Mouse (Mus musculus) Patski (cell line): Measurements from ENCODE around the gene Hist2h2aa1. TPM values are rescaled to one million over a fixed set of nuclear protein-coding genes. Genes with fewer than 3 reads are reported as not detected.
"Not testable (repeated sequence)": the region's sequence is repeated elsewhere in the genome, so short reads cannot be mapped to it uniquely, and the experiment has no call there.

ENCODE experiments used
- ATAC-seq: fragments of 100-300 bp; one replicate; pipeline ENCODE4 v1.8.0; 2021
- CTCF ChIA-PET: fragments of 350-600 bp; sonication (Branson Sonifier 250); formaldehyde crosslinking; loops from one replicate; lab custom pipeline; 2022; ENCODE audit warnings: inconsistent platforms; lab: Charles Lee
- POLR2A ChIA-PET: fragments of 350-600 bp; sonication (Branson Sonifier 250); formaldehyde crosslinking; loops from one replicate; lab custom pipeline; 2022; ENCODE audit warnings: antibody characterized with exemption, inconsistent platforms; lab: Charles Lee
- DNase-seq: peaks from one replicate; pipeline ENCODE4 v3.0.0-alpha.2; 2011; ENCODE audit warnings: low read depth, low spot score
- H3K27me3 ChIP-seq: fragments of 371-371 bp; one replicate; pipeline ENCODE4 v1.5.1; 2021
- CTCF ChIP-seq: fragments of 100-300 bp; IDR thresholded peaks from one replicate; pipeline ENCODE4 v1.5.1; 2021
- in situ Hi-C: fragments of 300-500 bp; cut with MboI; formaldehyde crosslinking; loops from 3 replicates; pipeline ENCODE4 v1.11.1; 2018; ENCODE audit warnings: low pct_unique_long_range_greater_than_20kb, mixed read lengths
- polyA plus RNA-seq: library from polyadenylated mRNA; unstranded; gene quantifications from one replicate; pipeline ENCODE4 v1.2.3, GENCODE M21; 2021

Gene Hist2h2aa1
- polyA plus RNA-seq, 1 experiment from 2014 or later = 8.0 TPM

GRCm38 (mm10) chr3:96209242-96209641, 36.1 kb upstream of the Hist2h2aa1 start:
- H3K27me3 ChIP-seq = no peaks in the 10 kb centered on the region
- ATAC-seq = no peak
- CTCF ChIA-PET = interaction anchor here (1.1 to 8.2 kb wide), 8 partner anchors 10 to 143 kb away, joined by 4 to 60 read pairs (median 4); partner anchors contain the start of genes Bola1 and Hist2h2ab
- TF ChIP-seq CTCF = peak; percentile 65
- in situ Hi-C loops = no loop called here
- POLR2A ChIA-PET = interaction anchor here (0.6 to 3.7 kb wide), 6 partner anchors 10 to 53 kb away, joined by 3 to 28 read pairs (median 3); partner anchors contain the start of genes Bola1, Hist2h2ab, Hist2h2ac and Hist2h2be
- DNase-seq = no peak

GRCm38 (mm10) chr3:96219191-96219641, 26.1 kb upstream of the Hist2h2aa1 start:
- no peak for TF ChIP-seq CTCF
- no peaks in the 10 kb centered on the region for H3K27me3 ChIP-seq
- POLR2A ChIA-PET = interaction anchor here (0.8 to 5.6 kb wide), 15 partner anchors 10 to 161 kb away, joined by 3 to 56 read pairs (median 8); partner anchors contain the start of genes Hist2h2aa1, Hist2h2bb, Hist2h3b and Hist2h4
- CTCF ChIA-PET = interaction anchor here (0.8 to 3.8 kb wide), 23 partner anchors 9 to 256 kb away, joined by 3 to 28 read pairs (median 5); partner anchors contain the start of genes Hist2h2bb and Hist2h4
- in situ Hi-C loops = loop anchor here (10.0 kb wide), 1 partner anchor 154 kb away; no protein-coding TSS in a partner anchor
- ATAC-seq = no peak
- no peak for DNase-seq

DNA sequence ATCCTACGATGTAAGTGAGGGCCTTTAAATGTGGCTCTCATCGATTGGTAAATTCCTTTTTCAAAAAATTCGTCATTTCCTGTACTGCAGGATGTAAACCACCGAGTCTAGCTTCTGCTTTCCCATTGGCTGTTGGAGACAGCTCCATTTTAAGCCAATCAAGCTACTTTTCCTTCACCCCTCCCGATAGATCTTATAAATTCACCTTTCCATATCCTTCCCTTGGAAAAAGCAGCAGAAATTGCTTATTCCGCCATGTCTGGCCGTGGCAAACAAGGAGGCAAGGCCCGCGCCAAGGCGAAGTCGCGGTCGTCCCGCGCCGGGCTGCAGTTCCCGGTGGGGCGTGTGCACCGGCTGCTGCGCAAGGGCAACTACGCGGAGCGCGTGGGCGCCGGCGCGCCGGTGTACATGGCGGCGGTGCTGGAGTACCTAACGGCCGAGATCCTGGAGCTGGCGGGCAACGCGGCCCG, 25.6 kb upstream of the Hist2h2aa1 start, which contains the start of the genes Bola1 and Hist2h2ab:
Gene Bola1 (minus strand): TSS at position 49 of the 470 bp plus-strand sequence.
Gene Hist2h2ab (plus strand): TSS at position 205 of the 470 bp plus-strand sequence.
- ATAC-seq (peak; percentile 56), DNase-seq (peak; percentile 87)
- no peaks in the 10 kb centered on the region for H3K27me3 ChIP-seq
- TF ChIP-seq CTCF = no peak
- in situ Hi-C loops = loop anchor here (5.0 to 10.0 kb wide), 2 partner anchors 48 to 155 kb away; partner anchors contain the start of genes Hist2h2bb and Hist2h3b
- ChIA-PET CTCF (interaction anchor here (0.8 to 3.8 kb wide), 23 partner anchors 8 to 256 kb away, joined by 3 to 28 read pairs (median 5); partner anchors contain the start of genes Hist2h2bb and Hist2h4), POLR2A (interaction anchor here (0.8 to 5.6 kb wide), 17 partner anchors 10 to 162 kb away, joined by 3 to 56 read pairs (median 8); partner anchors contain the start of genes Hist2h2aa1, Hist2h2bb, Hist2h3b and Hist2h4)

DNA sequence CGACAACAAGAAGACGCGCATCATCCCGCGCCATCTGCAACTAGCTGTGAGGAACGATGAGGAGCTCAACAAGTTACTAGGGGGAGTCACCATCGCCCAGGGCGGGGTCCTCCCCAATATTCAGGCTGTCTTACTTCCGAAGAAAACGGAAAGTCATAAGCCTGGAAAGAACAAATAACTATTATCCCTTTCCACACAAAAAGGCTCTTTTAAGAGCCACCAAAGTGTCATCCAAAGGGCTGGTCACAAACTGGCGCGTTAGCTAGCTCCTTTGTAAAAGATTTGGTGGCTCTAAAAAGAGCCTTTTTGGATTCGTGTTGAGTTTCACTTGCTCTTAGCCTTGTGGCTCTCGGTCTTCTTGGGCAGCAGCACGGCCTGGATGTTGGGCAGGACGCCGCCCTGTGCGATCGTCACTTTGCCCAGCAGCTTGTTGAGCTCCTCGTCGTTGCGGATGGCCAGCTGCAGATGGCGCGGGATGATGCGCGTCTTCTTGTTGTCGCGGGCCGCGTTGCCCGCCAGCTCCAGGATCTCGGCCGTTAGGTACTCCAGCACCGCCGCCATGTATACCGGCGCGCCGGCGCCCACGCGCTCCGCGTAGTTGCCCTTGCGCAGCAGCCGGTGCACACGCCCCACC, 25.0 kb upstream of the Hist2h2aa1 start:
- peak; percentile 2 for ATAC-seq
- in situ Hi-C loops = loop anchor here (5.0 kb wide), 1 partner anchor 47 kb away; the partner anchor contains the start of genes Hist2h2bb and Hist2h3b
- CTCF ChIA-PET = interaction anchor here (0.9 to 3.8 kb wide), 19 partner anchors 11 to 257 kb away, joined by 3 to 28 read pairs (median 8); partner anchors contain the start of genes Hist2h2bb and Hist2h4
- POLR2A ChIA-PET = interaction anchor here (0.8 to 5.6 kb wide), 16 partner anchors 9 to 162 kb away, joined by 3 to 56 read pairs (median 8); partner anchors contain the start of genes Hist2h2aa1, Hist2h2bb, Hist2h3b and Hist2h4
- DNase-seq, H3K27me3 ChIP-seq: not testable (repeated sequence)

DNA sequence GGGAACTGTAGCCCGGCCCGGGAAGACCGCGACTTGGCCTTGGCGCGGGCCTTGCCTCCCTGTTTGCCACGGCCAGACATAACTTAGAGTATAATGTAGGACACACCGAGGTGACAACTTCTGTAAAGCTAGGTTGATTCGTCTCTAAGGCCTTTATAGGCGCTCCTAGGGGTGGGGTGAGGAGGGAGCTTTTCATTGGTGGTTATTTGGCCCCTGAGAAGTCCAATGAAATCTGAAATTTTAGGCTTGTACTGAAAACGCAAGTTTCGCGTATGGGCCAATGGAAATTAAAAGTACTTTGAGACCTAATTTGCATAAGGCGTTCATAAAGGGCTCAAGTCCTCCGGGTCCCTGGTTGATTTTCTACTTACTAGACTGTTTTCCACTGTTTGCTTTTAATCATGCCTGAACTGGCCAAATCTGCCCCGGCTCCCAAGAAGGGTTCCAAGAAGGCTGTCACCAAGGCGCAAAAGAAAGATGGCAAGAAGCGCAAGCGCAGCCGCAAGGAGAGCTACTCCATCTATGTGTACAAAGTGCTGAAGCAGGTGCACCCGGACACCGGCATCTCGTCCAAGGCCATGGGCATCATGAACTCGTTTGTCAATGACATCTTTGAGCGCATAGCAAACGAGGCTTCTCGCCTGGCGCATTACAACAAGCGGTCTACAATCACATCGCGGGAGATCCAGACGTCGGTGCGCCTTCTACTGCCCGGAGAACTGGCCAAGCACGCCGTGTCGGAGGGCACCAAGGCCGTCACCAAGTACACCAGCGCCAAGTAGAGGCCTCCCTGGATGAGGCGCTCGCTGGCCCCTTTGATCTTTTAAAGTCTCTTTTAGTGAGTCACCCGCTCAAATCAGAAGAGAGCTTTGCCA, 24.3 kb upstream of the Hist2h2aa1 start, which contains the start of the genes Hist2h2ac and Hist2h2be:
Gene Hist2h2ac (minus strand): TSS at position 116 of the 875 bp plus-strand sequence.
Gene Hist2h2be (plus strand): TSS at position 355 of the 875 bp plus-strand sequence.
- CTCF ChIA-PET = interaction anchor here (1.1 to 3.8 kb wide), 9 partner anchors 9 to 155 kb away, joined by 3 to 23 read pairs (median 5); no protein-coding TSS in a partner anchor
- POLR2A ChIA-PET = interaction anchor here (0.7 to 5.6 kb wide), 14 partner anchors 9 to 163 kb away, joined by 3 to 56 read pairs (median 7); partner anchors contain the start of genes Hist2h2aa1, Hist2h2bb, Hist2h3b and Mtmr11
- in situ Hi-C loops = loop anchor here (5.0 kb wide), 1 partner anchor 46 kb away; the partner anchor contains the start of genes Hist2h2bb and Hist2h3b

GRCm38 (mm10) chr3:96221640-96222038, 23.7 kb upstream of the Hist2h2aa1 start:
- no peaks in the 10 kb centered on the region for H3K27me3 ChIP-seq
- DNase-seq = no peak
- ChIA-PET CTCF (interaction anchor here (1.3 to 3.8 kb wide), 6 partner anchors 8 to 155 kb away, joined by 3 to 23 read pairs (median 5); no protein-coding TSS in a partner anchor), POLR2A (interaction anchor here (0.7 to 5.6 kb wide), 12 partner anchors 12 to 164 kb away, joined by 3 to 56 read pairs (median 10); partner anchors contain the start of genes Hist2h2aa1, Hist2h2bb, Hist2h3b and Mtmr11)
- in situ Hi-C loops = loop anchor here (5.0 kb wide), 1 partner anchor 46 kb away; the partner anchor contains the start of genes Hist2h2bb and Hist2h3b
- no peak for TF ChIP-seq CTCF
- ATAC-seq = no peak

More for the DNA sequence above, 24.3 kb upstream of the Hist2h2aa1 start, which contains the start of the genes Hist2h2ac and Hist2h2be:
- DNase-seq = peak; percentile 98
- H3K27me3 ChIP-seq = no peaks in the 10 kb centered on the region
- no peak for TF ChIP-seq CTCF
- peak; percentile 83 for ATAC-seq

DNA sequence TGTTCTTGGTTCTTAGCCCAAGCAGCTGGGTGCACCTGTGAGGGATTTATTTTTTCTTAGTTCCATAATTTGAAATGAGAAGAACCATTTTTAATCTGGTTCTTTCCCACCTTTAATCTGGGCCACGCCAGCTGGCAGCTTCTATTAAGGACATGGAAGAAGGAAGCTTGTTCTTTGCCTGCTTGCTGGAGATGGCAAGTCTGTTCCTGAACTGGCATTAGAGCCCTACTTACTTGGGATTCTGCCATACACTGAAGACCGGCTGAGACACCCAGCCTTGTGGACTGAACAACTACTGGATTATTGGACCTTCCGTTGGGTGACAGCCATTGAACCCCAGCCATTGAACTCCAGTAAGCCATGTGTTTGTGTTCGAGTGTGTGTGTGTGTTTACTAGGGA, 22.5 kb upstream of the Hist2h2aa1 start:
- CTCF ChIA-PET = interaction anchor here (0.6 to 1.7 kb wide), 8 partner anchors 11 to 234 kb away, joined by 3 to 5 read pairs (median 4); partner anchors contain the start of gene Hist2h4
- ATAC-seq (no peak), DNase-seq (no peak)
- TF ChIP-seq CTCF = no peak
- POLR2A ChIA-PET = interaction anchor here (1.1 to 5.6 kb wide), 3 partner anchors 13 to 46 kb away, joined by 4 to 54 read pairs (median 35); partner anchors contain the start of genes Hist2h2bb and Hist2h3b
- in situ Hi-C loops = loop anchor here (5.0 kb wide), 1 partner anchor 45 kb away; the partner anchor contains the start of genes Hist2h2bb and Hist2h3b
- no peaks in the 10 kb centered on the region for H3K27me3 ChIP-seq

- no peak for TF ChIP-seq CTCF
- H3K27me3 ChIP-seq = no peaks in the 10 kb centered on the region
- CTCF ChIA-PET = interaction anchor here (2.0 to 2.1 kb wide), 2 partner anchors 11 to 12 kb away, joined by 6 to 9 read pairs; no protein-coding TSS in a partner anchor
- in situ Hi-C loops = no loop called here
- ATAC-seq (no peak), DNase-seq (no peak)
- POLR2A ChIA-PET = no interaction called here
Measured at GRCm38 (mm10) chr3:96225421-96225820, 19.9 kb upstream of the Hist2h2aa1 start.
